ENCODE assay signal across 18 mouse cellular contexts in the genomic region with DNA sequence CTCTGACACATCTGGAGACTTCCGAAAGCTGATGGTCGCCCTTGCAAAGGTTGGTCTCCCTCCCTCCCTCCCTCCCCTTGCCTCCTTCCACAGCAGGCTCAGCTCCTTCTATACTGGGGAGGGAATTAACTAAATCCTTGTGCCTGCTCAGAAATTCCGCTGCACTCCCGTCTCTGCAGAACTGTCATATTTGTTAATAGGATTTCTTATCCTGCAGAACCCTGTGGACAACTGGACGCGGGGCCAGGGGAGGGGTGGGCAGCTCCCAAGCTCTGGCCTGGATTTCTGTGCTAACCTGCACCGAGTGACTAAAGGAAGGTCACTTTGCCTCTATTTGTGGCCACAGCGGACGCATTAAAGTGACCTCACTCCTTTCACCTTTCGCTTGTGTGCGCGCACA.
"Had no signal": no experiment of that assay in that cellular context is flagged by ENCODE, and none has a peak within 500 bp of the region (broad histone marks: within the 10 kb centered on the region; RNA-seq: fewer than 3 reads in every experiment).

No protein-coding gene starts in this region.

- H3K4me3 ChIP-seq: layer of hippocampus, adult 2 months; limb, embryonic 10.5 days; limb, embryonic 13.5 days; liver, embryonic 12.5 days; liver, embryonic 15.5 days; lung, embryonic 15.5 days; megakaryocyte, embryonic 14.5 days; midbrain, embryonic 12.5 days had no signal

- ATAC-seq: intestine, embryonic 16.5 days; liver, embryonic 12.5 days had no signal

- DNase-seq: kidney, adult 18-20 months; kidney, adult 9 months; layer of hippocampus, adult 9-11 months; liver; lung, adult 18-20 months; lung, postnatal 10 days; lung, postnatal 36 days; thymus, adult 18-20 months; thymus, postnatal 36 days had no signal

- H3K4me2 ChIP-seq: limb, embryonic 13.5 days; liver, embryonic 12.5 days; liver, embryonic 15.5 days; lung, embryonic 15.5 days; midbrain, embryonic 12.5 days had no signal

- H3K27me3 ChIP-seq: liver, embryonic 15.5 days; lung, embryonic 15.5 days had no signal

- H3K9me3 ChIP-seq: limb, embryonic 10.5 days; limb, embryonic 13.5 days; liver, embryonic 12.5 days; liver, embryonic 15.5 days; lung, embryonic 15.5 days; megakaryocyte, embryonic 14.5 days; midbrain, embryonic 12.5 days had no signal

- H3K4me1 ChIP-seq: liver, embryonic 15.5 days; lung, embryonic 15.5 days had no signal

- H3K36me3 ChIP-seq: limb, embryonic 10.5 days; midbrain, embryonic 12.5 days had no signal

- H3K9ac ChIP-seq: limb, embryonic 13.5 days; liver, embryonic 12.5 days; liver, embryonic 15.5 days; lung, embryonic 15.5 days; midbrain, embryonic 12.5 days had no signal

- H3K27ac ChIP-seq: layer of hippocampus, adult 2 months; limb, embryonic 10.5 days; limb, embryonic 13.5 days; liver, embryonic 12.5 days; liver, embryonic 15.5 days; lung, embryonic 15.5 days; midbrain, embryonic 12.5 days had no signal
